Mouse (Mus musculus) midbrain, embryonic 15.5 days (tissue): Measurements from ENCODE around the gene Uggt1. TPM values are rescaled to one million over a fixed set of nuclear protein-coding genes. Genes with fewer than 3 reads are reported as not detected.

Experiments
- ATAC-seq: fragments of 200-750 bp; cut with Nextera tagmentation; replicated peaks from 2 replicates; pipeline ENCODE4 v1.8.0; 2017; ENCODE audit warnings: moderate TSS enrichment
- H3K27ac ChIP-seq: fragments of 300-500 bp; sonication (generic); 2 replicates; pipeline ENCODE4 v1.5.1; 2015; ENCODE audit warnings: mild to moderate bottlenecking, inconsistent platforms
- H3K27me3 ChIP-seq: fragments of 300-500 bp; sonication (generic); replicated peaks from 2 replicates; pipeline ENCODE4 v1.6.1; 2015; ENCODE audit warnings: inconsistent platforms
- H3K36me3 ChIP-seq: fragments of 300-500 bp; sonication (generic); replicated peaks from 2 replicates; pipeline ENCODE4 v1.6.1; 2015; ENCODE audit warnings: inconsistent platforms
- H3K4me1 ChIP-seq: fragments of 300-500 bp; sonication (generic); 2 replicates; pipeline ENCODE4 v1.6.1; 2015; ENCODE audit warnings: inconsistent platforms
- H3K4me2 ChIP-seq: fragments of 300-500 bp; sonication (generic); 2 replicates; pipeline ENCODE4 v1.6.1; 2015; ENCODE audit warnings: inconsistent platforms, mild to moderate bottlenecking, moderate library complexity
- H3K4me3 ChIP-seq: fragments of 300-500 bp; sonication (generic); 2 replicates; pipeline ENCODE4 v1.5.1; 2015; ENCODE audit warnings: mild to moderate bottlenecking, inconsistent platforms
- H3K9ac ChIP-seq: fragments of 300-500 bp; sonication (generic); 2 replicates; pipeline ENCODE4 v1.6.1; 2015; ENCODE audit warnings: mild to moderate bottlenecking, inconsistent platforms
- H3K9me3 ChIP-seq: fragments of 300-500 bp; sonication (generic); 2 replicates; pipeline ENCODE4 v1.6.1; 2016; ENCODE audit warnings: inconsistent platforms
- WGBS: fragments of 180-500 bp; shearing (Covaris S2); methylation state at CpG from one replicate; pipeline ENCODE4 v1.1.7; 2015; ENCODE audit warnings: mixed read lengths; 5-methylcytosine and 5-hydroxymethylcytosine counted together
- polyA plus RNA-seq: library from polyadenylated mRNA; unstranded; fragments of >200 nt; fragmentation: Nextera tagmentation; extraction: Ambion mirVana; gene quantifications from 2 replicates; pipeline ENCODE4 v1.2.1, GENCODE M21; 2015

The Uggt1 gene
- polyA plus RNA-seq, 1 experiment from 2014 or later, result 49.4 TPM

DNA sequence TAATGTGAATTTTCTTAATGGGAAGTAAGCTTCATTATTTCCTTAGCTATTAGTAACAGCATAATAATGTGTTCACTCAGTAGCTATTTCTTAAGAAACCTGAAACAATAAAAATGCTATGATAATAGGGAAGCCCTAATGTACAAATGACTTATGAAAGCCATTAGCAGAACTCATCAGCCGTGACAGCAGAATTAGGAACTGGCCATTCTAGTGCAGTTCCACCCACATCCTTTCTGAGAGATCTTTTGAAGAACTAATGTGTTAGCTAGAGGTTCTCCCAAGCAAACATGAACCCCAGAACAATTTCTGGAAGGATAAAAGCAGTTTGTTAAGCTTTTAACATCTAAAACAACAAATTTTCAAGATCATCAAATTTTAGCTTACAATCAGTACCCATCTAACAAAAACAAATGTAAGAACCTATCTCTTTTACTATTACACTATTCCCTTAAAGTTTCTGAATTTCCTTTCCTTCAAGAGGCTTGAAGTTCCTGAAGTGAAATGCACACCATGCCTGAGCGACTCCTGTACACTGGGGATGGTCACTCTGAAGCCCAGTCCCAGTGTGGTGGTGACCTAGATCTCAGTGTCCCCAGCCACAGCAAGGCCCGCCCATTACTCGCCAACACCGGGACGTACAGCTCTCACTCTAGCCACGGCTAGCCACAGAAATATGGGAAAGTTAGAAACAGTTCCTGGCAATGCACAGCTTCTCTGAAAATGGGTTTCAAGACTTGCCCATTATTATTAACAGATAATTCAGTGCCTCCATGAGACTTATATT, 13.4 kb downstream of the Uggt1 start:
- Histone ChIP-seq H3K9ac (no peak overlapping the region), H3K27ac (no peak overlapping the region), H3K27me3 (no peaks in the 10 kb centered on the region), H3K4me2 (no peak overlapping the region), H3K4me3 (no peak overlapping the region), H3K9me3 (no peaks in the 10 kb centered on the region), H3K4me1 (no peaks in the 10 kb centered on the region), H3K36me3 (peaks cover 19% of the 10 kb centered on the region; the same call in 1 of the 2 replicates)
- 86% methylated on average over 7 of the region's 7 CpGs for WGBS
- ATAC-seq, result no peak

DNA sequence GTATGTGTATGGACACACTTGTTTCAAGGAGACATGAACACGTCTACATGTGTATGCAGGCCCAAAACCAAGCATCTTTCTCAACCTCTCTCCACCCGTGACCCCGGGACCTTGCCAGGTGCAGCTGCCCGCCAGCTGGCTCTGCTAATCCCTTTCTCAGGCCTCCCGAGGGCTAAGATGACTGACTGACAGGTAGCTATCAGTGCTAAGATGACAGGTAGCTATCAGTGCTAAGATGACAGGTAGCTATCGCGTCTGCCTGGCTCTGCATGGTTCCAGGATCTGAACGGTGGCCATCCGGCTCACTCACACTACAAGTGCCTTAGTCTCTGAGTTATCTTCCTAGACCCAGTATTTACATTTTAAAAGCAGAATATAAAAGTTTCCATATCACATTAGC, 16.1 kb downstream of the Uggt1 start:
- Histone ChIP-seq H3K9ac (no peak overlapping the region), H3K36me3 (peaks cover 16% of the 10 kb centered on the region; the same call in 1 of the 2 replicates), H3K9me3 (no peaks in the 10 kb centered on the region), H3K4me1 (no peaks in the 10 kb centered on the region), H3K4me2 (no peak overlapping the region), H3K4me3 (no peak overlapping the region), H3K27ac (no peak overlapping the region), H3K27me3 (no peaks in the 10 kb centered on the region)
- ATAC-seq, result no peak
- WGBS, result 84% methylated on average over 9 of the region's 9 CpGs

DNA sequence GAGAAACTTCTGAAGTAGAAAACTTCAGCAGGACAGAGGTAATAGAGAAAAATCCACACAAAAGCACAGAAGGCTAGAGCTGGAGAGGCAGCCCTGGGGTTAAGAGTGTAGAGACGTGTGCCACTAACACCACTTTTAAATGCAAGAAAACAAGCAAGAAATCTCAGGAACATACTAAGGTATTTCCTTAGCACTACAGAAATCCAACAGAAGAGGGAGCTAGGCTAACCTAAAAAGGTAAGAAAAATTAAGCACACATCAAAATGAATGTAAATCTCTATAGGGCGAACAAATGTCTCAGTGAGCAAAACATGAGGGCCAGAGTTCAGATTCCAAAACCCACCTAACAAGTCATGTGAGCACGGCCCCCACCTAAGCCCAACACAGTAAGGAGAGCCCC, 19.9 kb downstream of the Uggt1 start:
- Histone ChIP-seq H3K4me1 (no peaks in the 10 kb centered on the region), H3K4me2 (no peak overlapping the region), H3K9me3 (no peaks in the 10 kb centered on the region), H3K9ac (no peak overlapping the region), H3K36me3 (peaks cover 11% of the 10 kb centered on the region), H3K4me3 (no peak overlapping the region), H3K27me3 (no peaks in the 10 kb centered on the region), H3K27ac (no peak overlapping the region)
- ATAC-seq, result no peak
- 91% methylated on average over 3 of the region's 3 CpGs for WGBS

DNA sequence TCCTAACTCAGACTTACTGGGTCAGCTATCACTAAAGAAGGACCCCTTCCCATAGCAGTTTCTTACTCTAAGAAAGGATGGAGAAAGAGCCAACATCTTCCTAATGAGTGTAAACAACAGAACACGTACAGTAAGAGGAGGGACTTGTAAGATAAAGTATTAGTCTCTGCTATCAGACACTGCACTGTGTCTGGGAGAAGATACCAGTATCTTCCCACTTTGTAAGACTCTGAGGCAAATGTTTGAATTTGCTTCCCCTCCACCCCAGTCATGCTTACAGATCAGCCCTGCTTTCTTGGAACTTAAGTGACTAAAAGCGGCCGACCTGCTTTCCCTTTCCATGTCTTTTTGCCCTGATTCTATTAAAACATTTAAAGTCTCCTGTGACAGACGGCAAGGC, 30.2 kb downstream of the Uggt1 start:
- no peak for ATAC-seq
- no peak overlapping the region for H3K4me2 ChIP-seq
- H3K27ac ChIP-seq, result no peak overlapping the region
- peaks cover 8% of the 10 kb centered on the region; the same call in 1 of the 2 replicates for H3K36me3 ChIP-seq
- H3K27me3 ChIP-seq, result no peaks in the 10 kb centered on the region
- no peaks in the 10 kb centered on the region for H3K9me3 ChIP-seq
- H3K4me3 ChIP-seq, result no peak overlapping the region
- no peak overlapping the region for H3K9ac ChIP-seq
- 85% methylated on average over 4 of the region's 4 CpGs for WGBS
- H3K4me1 ChIP-seq, result no peaks in the 10 kb centered on the region

DNA sequence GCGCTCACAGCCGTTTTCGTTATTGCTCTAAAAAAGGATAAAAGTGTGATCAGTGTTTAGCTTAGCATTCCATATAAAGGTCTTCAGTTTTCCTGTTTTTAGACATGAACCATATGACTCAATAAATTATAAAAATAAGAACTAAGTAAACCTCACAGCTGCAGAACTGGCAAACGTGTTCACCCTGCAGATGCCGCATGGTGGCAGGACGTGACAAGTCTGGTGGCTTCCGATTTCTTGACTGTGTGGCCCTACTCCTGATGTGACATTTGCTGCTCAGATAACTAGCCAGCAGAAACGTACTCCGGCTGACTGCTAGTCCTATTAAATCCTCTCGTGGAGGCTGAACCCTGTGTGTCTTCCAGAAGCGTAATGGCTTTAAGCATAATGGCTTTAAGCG, 42.8 kb downstream of the Uggt1 start:
- no peak for ATAC-seq
- no peaks in the 10 kb centered on the region for H3K4me1 ChIP-seq
- no peaks in the 10 kb centered on the region for H3K27me3 ChIP-seq
- H3K9ac ChIP-seq, result no peak overlapping the region
- peaks cover 15% of the 10 kb centered on the region; the same call in 1 of the 2 replicates for H3K36me3 ChIP-seq
- H3K4me2 ChIP-seq, result no peak overlapping the region
- no peaks in the 10 kb centered on the region for H3K9me3 ChIP-seq
- 94% methylated on average over 12 of the region's 12 CpGs for WGBS
- no peak overlapping the region for H3K27ac ChIP-seq
- no peak overlapping the region for H3K4me3 ChIP-seq

DNA sequence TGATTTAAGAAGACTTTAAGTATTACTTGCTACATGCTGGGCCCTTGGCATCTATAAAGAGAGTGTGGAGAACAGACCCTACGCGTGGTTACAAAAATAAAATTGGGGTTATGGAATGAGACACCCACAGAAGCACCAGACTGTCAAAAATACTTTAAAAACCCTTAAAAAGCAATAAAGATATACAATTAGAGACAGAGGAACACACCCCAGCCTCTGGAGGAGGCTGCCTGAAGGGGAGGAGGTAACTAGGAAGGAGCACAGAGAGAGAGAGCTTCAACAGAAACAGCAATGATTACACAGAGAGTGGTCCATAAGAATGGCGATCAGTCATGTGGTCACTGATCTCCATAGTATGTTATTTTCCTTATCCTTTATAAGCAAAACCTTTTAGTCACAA, 50.0 kb downstream of the Uggt1 start:
- H3K36me3 ChIP-seq, result peaks cover 61% of the 10 kb centered on the region
- WGBS, result 98% methylated on average over 3 of the region's 3 CpGs
- ATAC-seq, result no peak

DNA sequence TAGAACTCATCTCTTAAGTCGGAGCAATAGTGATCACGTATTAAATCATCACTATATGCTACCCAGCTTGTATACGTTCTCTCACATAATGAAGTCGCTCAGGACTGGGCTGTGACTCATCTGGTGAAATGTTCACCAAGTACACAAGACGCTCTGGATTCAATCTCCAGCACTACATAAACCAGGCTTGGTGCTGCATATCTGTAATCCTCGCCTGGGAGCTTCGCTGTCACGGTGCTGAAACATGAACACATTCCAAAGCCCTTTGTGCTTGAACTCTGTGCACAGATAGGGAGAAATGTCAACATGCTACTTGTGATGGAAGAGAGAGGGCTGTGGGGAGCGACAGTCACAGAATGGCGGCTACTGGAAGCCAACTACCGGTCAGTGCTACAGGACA, 52.6 kb downstream of the Uggt1 start:
- 94% methylated on average over 11 of the region's 11 CpGs for WGBS
- no peak overlapping the region for H3K9ac ChIP-seq
- ATAC-seq, result no peak
- H3K27ac ChIP-seq, result no peak overlapping the region
- no peak overlapping the region for H3K4me3 ChIP-seq
- H3K27me3 ChIP-seq, result no peaks in the 10 kb centered on the region
- peaks cover 64% of the 10 kb centered on the region for H3K36me3 ChIP-seq
- no peaks in the 10 kb centered on the region for H3K9me3 ChIP-seq
- no peak overlapping the region for H3K4me2 ChIP-seq
- H3K4me1 ChIP-seq, result no peaks in the 10 kb centered on the region

More for the DNA sequence above, 50.0 kb downstream of the Uggt1 start:
- no peaks in the 10 kb centered on the region for H3K27me3 ChIP-seq
- H3K9ac ChIP-seq, result no peak overlapping the region
- H3K4me3 ChIP-seq, result no peak overlapping the region
- no peak overlapping the region for H3K27ac ChIP-seq
- no peaks in the 10 kb centered on the region for H3K9me3 ChIP-seq
- H3K4me1 ChIP-seq, result no peaks in the 10 kb centered on the region
- no peak overlapping the region for H3K4me2 ChIP-seq

DNA sequence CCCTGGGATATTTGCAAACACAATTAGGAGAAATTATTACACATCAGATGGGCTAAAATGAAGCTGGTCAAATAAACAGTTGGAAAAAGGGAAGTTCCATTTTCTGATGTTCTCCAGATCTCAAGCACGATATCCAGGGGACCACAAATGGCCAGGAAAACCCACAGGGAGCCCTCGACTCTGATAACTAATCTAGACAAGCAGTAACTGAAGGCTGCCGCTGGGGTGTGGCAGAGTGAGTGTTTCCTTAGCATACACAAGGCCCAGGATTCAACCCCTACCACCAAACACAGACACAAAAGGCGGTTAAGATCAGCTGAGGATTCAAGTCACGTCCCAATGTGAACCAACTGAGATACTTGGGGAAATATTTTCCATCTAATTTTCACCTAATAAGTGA, 64.5 kb downstream of the Uggt1 start:
- H3K9me3 ChIP-seq, result no peaks in the 10 kb centered on the region
- 94% methylated on average over 5 of the region's 5 CpGs for WGBS

DNA sequence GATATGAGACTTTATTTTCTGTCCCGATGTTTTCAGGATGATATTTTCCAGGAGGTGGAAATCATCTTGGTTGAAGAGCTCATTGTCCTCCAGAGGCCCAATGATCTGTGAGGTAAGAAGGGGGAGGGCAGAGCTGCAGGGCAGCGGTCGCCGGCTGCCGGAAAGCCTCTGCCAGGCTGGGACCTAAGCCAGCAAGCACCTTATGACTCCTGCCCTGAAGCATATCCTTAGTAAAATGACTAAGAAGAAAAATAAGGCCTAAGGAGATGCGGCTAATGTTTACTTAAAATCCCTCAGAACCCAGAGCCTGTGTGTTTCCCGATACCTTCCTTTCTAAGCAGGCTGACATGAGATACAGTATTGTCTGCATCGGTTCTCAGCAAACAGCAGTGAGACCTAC, 71.1 kb downstream of the Uggt1 start:
- no peak overlapping the region for H3K9ac ChIP-seq
- WGBS, result 94% methylated on average over 8 of the region's 8 CpGs
- peaks cover 35% of the 10 kb centered on the region; the same call in 1 of the 2 replicates for H3K36me3 ChIP-seq
- no peaks in the 10 kb centered on the region for H3K4me1 ChIP-seq
- H3K4me2 ChIP-seq, result no peak overlapping the region
- H3K27ac ChIP-seq, result no peak overlapping the region
- H3K27me3 ChIP-seq, result no peaks in the 10 kb centered on the region
- H3K4me3 ChIP-seq, result no peak overlapping the region
- H3K9me3 ChIP-seq, result no peaks in the 10 kb centered on the region
- no peak for ATAC-seq

More for the DNA sequence above, 64.5 kb downstream of the Uggt1 start:
- H3K4me2 ChIP-seq, result no peak overlapping the region
- ATAC-seq, result no peak
- H3K27ac ChIP-seq, result no peak overlapping the region
- no peaks in the 10 kb centered on the region for H3K27me3 ChIP-seq
- no peaks in the 10 kb centered on the region for H3K4me1 ChIP-seq
- no peak overlapping the region for H3K4me3 ChIP-seq
- peaks cover 44% of the 10 kb centered on the region for H3K36me3 ChIP-seq
- H3K9ac ChIP-seq, result no peak overlapping the region

DNA sequence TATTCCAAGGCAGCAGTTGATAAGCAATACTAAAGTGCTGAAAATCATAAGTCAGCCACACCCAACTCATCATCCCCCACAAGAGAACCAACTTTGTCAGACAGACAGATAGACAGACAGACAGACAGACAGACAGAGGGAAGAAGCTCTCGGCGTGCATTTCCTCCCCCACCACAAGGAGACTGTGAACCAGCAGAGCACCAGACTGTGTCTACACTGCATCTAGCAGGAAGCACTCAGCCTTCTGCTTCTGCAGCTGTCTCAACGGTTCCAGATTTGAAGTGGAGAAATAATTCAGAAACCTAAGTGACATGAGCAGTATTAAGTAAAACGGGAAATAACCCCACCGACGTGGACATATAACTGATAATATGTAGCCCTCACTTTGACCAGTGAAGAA, 71.6 kb downstream of the Uggt1 start:
- Histone ChIP-seq H3K27ac (no peak overlapping the region), H3K4me1 (no peaks in the 10 kb centered on the region), H3K4me2 (no peak overlapping the region), H3K36me3 (peaks cover 36% of the 10 kb centered on the region; the same call in 1 of the 2 replicates), H3K9ac (no peak overlapping the region), H3K4me3 (no peak overlapping the region), H3K27me3 (no peaks in the 10 kb centered on the region), H3K9me3 (no peaks in the 10 kb centered on the region)
- WGBS, result 94% methylated on average over 6 of the region's 6 CpGs
- no peak for ATAC-seq

DNA sequence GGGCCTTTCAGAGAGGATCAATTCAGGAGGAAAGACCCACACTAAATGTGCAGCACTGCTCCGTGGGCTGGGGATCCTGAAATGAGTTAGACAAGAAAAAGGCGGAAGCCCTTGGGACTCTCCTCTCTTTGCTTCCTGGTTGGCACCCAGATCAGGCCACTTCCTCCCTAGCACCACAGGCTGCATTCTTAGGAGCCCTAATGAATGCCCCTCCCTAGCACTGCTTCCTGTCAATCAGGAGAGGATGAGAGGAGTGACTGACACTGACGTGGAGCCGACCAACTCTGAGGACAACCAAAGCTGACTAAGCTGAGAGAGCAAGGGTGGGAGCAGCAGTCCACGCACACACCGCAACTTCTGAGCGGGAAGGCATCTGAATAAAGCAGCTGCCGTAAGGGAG, 81.8 kb downstream of the Uggt1 start:
- no peak for ATAC-seq
- Histone ChIP-seq H3K9me3 (no peaks in the 10 kb centered on the region), H3K36me3 (peaks cover 36% of the 10 kb centered on the region), H3K4me3 (no peak overlapping the region), H3K4me1 (no peaks in the 10 kb centered on the region), H3K27ac (no peak overlapping the region), H3K9ac (no peak overlapping the region), H3K27me3 (no peaks in the 10 kb centered on the region), H3K4me2 (no peak overlapping the region)
- 80% methylated on average over 8 of the region's 8 CpGs for WGBS

DNA sequence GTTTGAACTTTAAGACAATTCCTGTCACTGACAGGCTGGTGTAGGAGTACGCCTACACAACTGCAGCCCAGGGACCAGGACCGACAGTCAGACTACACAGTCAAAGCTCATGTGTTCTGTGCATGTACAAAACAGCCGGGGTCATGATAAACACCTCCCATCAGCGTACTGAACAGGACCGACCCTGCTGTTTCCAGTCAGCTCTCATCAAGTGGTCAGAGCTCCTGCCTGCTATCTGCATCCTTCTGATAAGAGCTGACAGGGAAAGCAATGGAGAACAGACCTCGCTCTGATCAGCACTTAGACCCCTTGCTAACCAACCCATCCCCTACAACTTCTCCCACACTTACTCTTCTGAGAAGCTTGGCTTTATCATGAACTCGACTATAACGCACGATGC, 83.3 kb downstream of the Uggt1 start:
- Histone ChIP-seq H3K4me2 (no peak overlapping the region), H3K9me3 (no peaks in the 10 kb centered on the region), H3K9ac (no peak overlapping the region), H3K36me3 (peaks cover 37% of the 10 kb centered on the region), H3K4me3 (no peak overlapping the region), H3K4me1 (no peaks in the 10 kb centered on the region), H3K27me3 (no peaks in the 10 kb centered on the region), H3K27ac (no peak overlapping the region)
- 96% methylated on average over 9 of the region's 9 CpGs for WGBS
- no peak for ATAC-seq

DNA sequence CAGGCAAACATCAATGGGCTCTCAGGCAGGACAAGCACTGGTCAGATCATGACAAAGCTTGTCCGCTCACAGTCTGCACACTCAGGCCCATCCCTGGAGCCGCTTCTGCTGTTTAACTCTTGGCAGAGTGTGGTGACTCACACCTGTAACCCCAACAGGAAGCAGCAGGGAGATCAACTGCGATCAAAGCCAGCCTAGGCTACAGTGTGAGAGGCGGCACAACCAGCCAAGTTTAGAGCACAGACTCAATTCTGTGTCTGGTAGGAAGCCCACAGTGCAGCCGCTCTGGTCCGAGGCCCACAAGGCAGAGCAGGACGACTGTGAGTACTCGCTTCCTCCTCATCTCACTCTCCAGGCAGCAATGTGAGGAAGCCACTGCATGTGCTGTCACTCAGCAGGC, 84.3 kb downstream of the Uggt1 start:
- Histone ChIP-seq H3K9me3 (no peaks in the 10 kb centered on the region), H3K27ac (no peak overlapping the region), H3K9ac (no peak overlapping the region), H3K4me3 (no peak overlapping the region), H3K36me3 (peaks cover 44% of the 10 kb centered on the region), H3K27me3 (no peaks in the 10 kb centered on the region), H3K4me2 (no peak overlapping the region), H3K4me1 (no peaks in the 10 kb centered on the region)
- 92% methylated on average over 8 of the region's 8 CpGs for WGBS
- ATAC-seq, result no peak
